Mouse (Mus musculus) hindbrain, embryonic 15.5 days (tissue): ENCODE measurements around the gene Gm9733. TPM values are rescaled to one million over a fixed set of nuclear protein-coding genes. Genes with fewer than 3 reads are reported as not detected.

Experiments
- polyA plus RNA-seq: library from polyadenylated mRNA; unstranded; fragments of >200 nt; fragmentation: Nextera tagmentation; extraction: Ambion mirVana; gene quantifications from 2 replicates; pipeline ENCODE4 v1.2.1, GENCODE M21; 2015

Gm9733 gene
- polyA plus RNA-seq, 1 experiment from 2014 or later: not detected

Other genes starting within 250 kb of the Gm9733 start
- not detected in 2 replicates for gene Sirpb1a, start 94.2 kb upstream of the Gm9733 start, polyA plus RNA-seq
- gene Sirpb1b, start 242.8 kb upstream of the Gm9733 start, polyA plus RNA-seq: not detected in 2 replicates